Mouse (Mus musculus): ENCODE results near the gene Ank2. TPM values are rescaled to one million over a fixed set of nuclear protein-coding genes. Genes with fewer than 3 reads are reported as not detected.

Gene Ank2
- total and polyA plus RNA-seq, 2 experiments = 1.2 to 5.6 TPM

GRCm38 (mm10) chr3:127453254-127453653, 45.9 kb downstream of the Ank2 start:
- Histone ChIP-seq H3K27ac (replicated peaks; ENCODE audit: insufficient read depth, low read depth, low read length) (no peak overlapping the region), H3K4me1 (ENCODE audit: control insufficient read depth, insufficient read depth, low read length) (no peaks in the 10 kb centered on the region), H3K4me3 (ENCODE audit: insufficient read depth, low read depth, low read length) (no peak overlapping the region), H3K27me3 (ENCODE audit: control insufficient read depth, insufficient read depth, low read length) (no peaks in the 10 kb centered on the region), H3K36me3 (ENCODE audit: control insufficient read depth, insufficient read depth, low read length) (no peaks in the 10 kb centered on the region), H3K9ac (ENCODE audit: low read depth, low read length) (no peak overlapping the region), H3K79me2 (ENCODE audit: control insufficient read depth, insufficient read depth, low read length) (no peaks in the 10 kb centered on the region)
- DNase-seq (ENCODE audit: extremely low read depth, low read depth, low spot score) = no peak
- WGBS = 78% methylated on average over 6 of the region's 6 CpGs
- TF ChIP-seq POLR2A (IDR thresholded peaks at IDR 0.05; ENCODE audit: extremely low read depth, insufficient read depth, low read length) = no peak
- TF ChIP-seq CTCF (IDR thresholded peaks at IDR 0.05; ENCODE audit: low read depth, low read length) = no peak

GRCm38 (mm10) chr3:127452233-127452632, 46.9 kb downstream of the Ank2 start:
- Histone ChIP-seq H3K36me3 (ENCODE audit: control insufficient read depth, insufficient read depth, low read length) (no peaks in the 10 kb centered on the region), H3K79me2 (ENCODE audit: control insufficient read depth, insufficient read depth, low read length) (no peaks in the 10 kb centered on the region), H3K27me3 (ENCODE audit: control insufficient read depth, insufficient read depth, low read length) (no peaks in the 10 kb centered on the region), H3K4me1 (ENCODE audit: control insufficient read depth, insufficient read depth, low read length) (no peaks in the 10 kb centered on the region), H3K9ac (ENCODE audit: low read depth, low read length) (no peak overlapping the region), H3K27ac (replicated peaks; ENCODE audit: insufficient read depth, low read depth, low read length) (no peak overlapping the region), H3K4me3 (ENCODE audit: insufficient read depth, low read depth, low read length) (no peak overlapping the region)
- no peak for DNase-seq (ENCODE audit: extremely low read depth, low read depth, low spot score)
- WGBS = 59% methylated on average over 13 of the region's 13 CpGs
- TF ChIP-seq POLR2A (IDR thresholded peaks at IDR 0.05; ENCODE audit: extremely low read depth, insufficient read depth, low read length) = no peak
- TF ChIP-seq CTCF (IDR thresholded peaks at IDR 0.05; ENCODE audit: low read depth, low read length) = no peak

GRCm38 (mm10) chr3:127451741-127452140, 47.4 kb downstream of the Ank2 start:
- TF ChIP-seq POLR2A (IDR thresholded peaks at IDR 0.05; ENCODE audit: extremely low read depth, insufficient read depth, low read length) (no peak), CTCF (IDR thresholded peaks at IDR 0.05; ENCODE audit: low read depth, low read length) (no peak)
- H3K79me2 ChIP-seq (ENCODE audit: control insufficient read depth, insufficient read depth, low read length) = no peaks in the 10 kb centered on the region
- 48% methylated on average over 9 of the region's 9 CpGs for WGBS

GRCm38 (mm10) chr3:127451070-127451469, 48.1 kb downstream of the Ank2 start:
- peak; percentile 2 for DNase-seq (ENCODE audit: extremely low read depth, low read depth, low spot score)
- 13% methylated on average over 3 of the region's 3 CpGs for WGBS
- TF ChIP-seq POLR2A (IDR thresholded peaks at IDR 0.05; ENCODE audit: extremely low read depth, insufficient read depth, low read length) (no peak), CTCF (IDR thresholded peaks at IDR 0.05; ENCODE audit: low read depth, low read length) (peak; percentile 84)
- Histone ChIP-seq H3K9ac (ENCODE audit: low read depth, low read length) (no peak overlapping the region), H3K36me3 (ENCODE audit: control insufficient read depth, insufficient read depth, low read length) (no peaks in the 10 kb centered on the region), H3K27me3 (ENCODE audit: control insufficient read depth, insufficient read depth, low read length) (no peaks in the 10 kb centered on the region), H3K4me3 (ENCODE audit: insufficient read depth, low read depth, low read length) (no peak overlapping the region), H3K79me2 (ENCODE audit: control insufficient read depth, insufficient read depth, low read length) (no peaks in the 10 kb centered on the region), H3K4me1 (ENCODE audit: control insufficient read depth, insufficient read depth, low read length) (no peaks in the 10 kb centered on the region), H3K27ac (replicated peaks; ENCODE audit: insufficient read depth, low read depth, low read length) (no peak overlapping the region)

More at GRCm38 (mm10) chr3:127451741-127452140, 47.4 kb downstream of the Ank2 start:
- Histone ChIP-seq H3K27me3 (ENCODE audit: control insufficient read depth, insufficient read depth, low read length) (no peaks in the 10 kb centered on the region), H3K36me3 (ENCODE audit: control insufficient read depth, insufficient read depth, low read length) (no peaks in the 10 kb centered on the region), H3K9ac (ENCODE audit: low read depth, low read length) (no peak overlapping the region), H3K27ac (replicated peaks; ENCODE audit: insufficient read depth, low read depth, low read length) (no peak overlapping the region), H3K4me1 (ENCODE audit: control insufficient read depth, insufficient read depth, low read length) (no peaks in the 10 kb centered on the region), H3K4me3 (ENCODE audit: insufficient read depth, low read depth, low read length) (no peak overlapping the region)
- no peak for DNase-seq (ENCODE audit: extremely low read depth, low read depth, low spot score)

GRCm38 (mm10) chr3:127446173-127446572, 53.0 kb downstream of the Ank2 start:
- Histone ChIP-seq H3K36me3 (ENCODE audit: control insufficient read depth, insufficient read depth, low read length) (no peaks in the 10 kb centered on the region), H3K79me2 (ENCODE audit: control insufficient read depth, insufficient read depth, low read length) (no peaks in the 10 kb centered on the region), H3K4me1 (ENCODE audit: control insufficient read depth, insufficient read depth, low read length) (no peaks in the 10 kb centered on the region), H3K4me3 (ENCODE audit: insufficient read depth, low read depth, low read length) (no peak overlapping the region), H3K27me3 (ENCODE audit: control insufficient read depth, insufficient read depth, low read length) (no peaks in the 10 kb centered on the region), H3K9ac (ENCODE audit: low read depth, low read length) (no peak overlapping the region), H3K27ac (replicated peaks; ENCODE audit: insufficient read depth, low read depth, low read length) (no peak overlapping the region)
- TF ChIP-seq POLR2A (IDR thresholded peaks at IDR 0.05; ENCODE audit: extremely low read depth, insufficient read depth, low read length) (no peak), CTCF (IDR thresholded peaks at IDR 0.05; ENCODE audit: low read depth, low read length) (peak; percentile 68)
- WGBS = 48% methylated on average over 5 of the region's 5 CpGs
- DNase-seq (ENCODE audit: extremely low read depth, low read depth, low spot score) = peak; percentile 31

- TF ChIP-seq POLR2A (IDR thresholded peaks at IDR 0.05; ENCODE audit: extremely low read depth, insufficient read depth, low read length) (no peak), CTCF (IDR thresholded peaks at IDR 0.05; ENCODE audit: low read depth, low read length) (no peak)
- Histone ChIP-seq H3K79me2 (ENCODE audit: control insufficient read depth, insufficient read depth, low read length) (no peaks in the 10 kb centered on the region), H3K27me3 (ENCODE audit: control insufficient read depth, insufficient read depth, low read length) (no peaks in the 10 kb centered on the region), H3K4me3 (ENCODE audit: insufficient read depth, low read depth, low read length) (no peak overlapping the region), H3K4me1 (ENCODE audit: control insufficient read depth, insufficient read depth, low read length) (no peaks in the 10 kb centered on the region), H3K36me3 (ENCODE audit: control insufficient read depth, insufficient read depth, low read length) (no peaks in the 10 kb centered on the region), H3K27ac (replicated peaks; ENCODE audit: insufficient read depth, low read depth, low read length) (no peak overlapping the region), H3K9ac (ENCODE audit: low read depth, low read length) (no peak overlapping the region)
- no peak for DNase-seq (ENCODE audit: extremely low read depth, low read depth, low spot score)
- WGBS = 82% methylated on average over 3 of the region's 3 CpGs
These were observed 65.9 kb downstream of the Ank2 start for GRCm38 (mm10) chr3:127433291-127433690.

Data from liver, adult 2 months (tissue).